Mouse (Mus musculus): Measurements from ENCODE around the gene Slc46a2.

DNA sequence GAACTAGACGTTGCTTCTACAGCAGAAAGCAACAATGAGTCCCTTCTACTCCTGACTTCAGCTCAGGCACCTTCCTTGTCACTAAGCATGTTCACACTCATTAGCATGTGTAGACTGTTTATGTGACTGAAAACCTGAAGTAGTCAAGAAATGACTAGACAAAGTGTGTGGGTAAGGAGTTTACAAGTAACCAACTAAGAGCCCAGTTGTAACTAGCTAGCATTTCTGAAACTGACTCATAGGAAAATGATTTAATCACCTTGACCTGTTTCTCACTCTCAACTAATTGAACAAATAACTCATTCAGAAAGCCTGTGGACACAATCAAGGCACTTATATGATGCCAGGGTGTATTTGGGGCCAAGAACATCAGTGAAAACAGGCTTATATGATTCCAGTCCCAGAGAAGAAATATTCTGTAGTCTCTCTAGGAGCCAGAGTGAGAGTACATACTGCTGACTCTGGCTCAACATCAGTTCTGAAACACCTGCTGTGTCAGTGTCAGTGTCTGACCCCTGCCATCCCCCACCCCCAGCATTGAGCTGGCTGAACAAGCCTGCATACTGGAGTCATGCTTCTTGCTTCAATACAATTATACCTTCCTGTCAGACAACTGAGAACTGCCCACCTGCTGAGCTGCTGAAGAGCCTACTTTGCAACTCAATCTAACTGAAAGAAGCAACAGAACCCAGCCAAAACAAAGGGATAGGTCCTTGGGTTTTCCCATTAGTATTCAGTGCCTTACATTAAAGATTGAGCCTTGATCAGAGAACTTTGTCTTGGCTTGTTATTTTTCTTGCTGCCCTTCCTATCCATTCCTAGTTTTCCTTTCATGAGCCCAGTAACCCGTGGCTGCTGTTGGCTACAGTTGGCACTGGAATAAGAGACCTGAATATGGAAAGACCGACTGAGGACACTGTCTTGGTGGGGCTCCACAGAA is 48.8 kb upstream of the Slc46a2 start, which contains the start of gene Mup6:
- TF ChIP-seq CHD2 (IDR thresholded peaks at IDR 0.05; ENCODE audit: low read depth, low read length) (no peak), ZC3H11A (IDR thresholded peaks at IDR 0.05; ENCODE audit: borderline replicate concordance, low read depth, low read length) (0 out of 2 replicates have a peak, but pooled peaks have one; percentile 9), MAFK (IDR thresholded peaks at IDR 0.05; ENCODE audit: insufficient read depth, low read depth, low read length) (no peak; the same call in 1 of the 2 replicates), HCFC1 (IDR thresholded peaks at IDR 0.05; ENCODE audit: borderline replicate concordance, insufficient read depth, low read length) (no peak)
